Mouse (Mus musculus) testis, adult 2 months (tissue): Measurements from ENCODE around the gene Radil.

Experiments used
- CTCF ChIP-seq: fragments of 200-500 bp; IDR thresholded peaks from 2 replicates; pipeline ENCODE4 v1.5.1; 2012; ENCODE audit warnings: low read depth, mild to moderate bottlenecking, inconsistent platforms, low read length, moderate library complexity; ENCODE audit not compliant: control insufficient read depth, insufficient read depth, insufficient replicate concordance
- POLR2A ChIP-seq: fragments of 200-500 bp; IDR thresholded peaks from 2 replicates; pipeline ENCODE4 v1.6.1; 2012; ENCODE audit warnings: low read depth, mild to moderate bottlenecking, inconsistent platforms, low read length, moderate library complexity; ENCODE audit not compliant: control insufficient read depth

GRCm38 (mm10) chr5:142462641-142462948 is 88.3 kb downstream of the Radil start:
- TF ChIP-seq CTCF (no peak), POLR2A (no peak)
